Mouse (Mus musculus): ENCODE measurements around the gene Slco1a1. TPM values are rescaled to one million over a fixed set of nuclear protein-coding genes. Genes with fewer than 3 reads are reported as not detected.

Gene Slco1a1
- 0.57 and 0.77 TPM in 2 replicates for polyA plus RNA-seq (2011; ENCODE audit: insufficient read depth, insufficient read length, low replicate concordance, missing spikeins)

DNA sequence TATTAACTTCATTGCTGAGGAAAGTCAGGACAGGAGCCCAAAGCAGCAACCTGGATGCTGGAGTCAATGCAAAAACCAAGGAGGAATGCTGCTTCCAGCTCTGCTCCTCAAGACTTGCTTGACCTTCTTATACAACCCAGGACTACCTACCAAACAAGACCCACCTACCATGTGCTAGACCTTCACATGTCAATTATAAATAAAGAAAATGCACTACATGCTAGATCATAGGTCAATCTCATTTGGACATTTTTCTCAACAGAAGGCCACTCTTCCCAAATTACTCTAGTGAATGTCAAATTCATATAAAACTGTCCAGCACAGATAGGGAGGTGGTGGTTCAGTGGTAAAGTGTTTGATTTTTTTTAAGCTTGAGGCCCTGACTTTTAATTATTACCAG, at the start of gene Slco1a1:
Gene Slco1a1 (minus strand): TSS at position 101 of the 400 bp plus-strand sequence.
- Histone ChIP-seq H3K4me3 (replicated peaks; ENCODE audit: control insufficient read depth, low read depth, low read length) (no peak within 1 kb of the TSS), H3K27ac (ENCODE audit: control insufficient read depth, insufficient read depth, low read depth, low read length, poor library complexity) (no peak within 1 kb of the TSS), H3K4me1 (ENCODE audit: control insufficient read depth, insufficient read depth, low read length) (no peaks in the 10 kb centered on the region)
- TF ChIP-seq POLR2A (IDR thresholded peaks at IDR 0.05; ENCODE audit: borderline replicate concordance, control insufficient read depth, low read depth, low read length): no peak
- TF ChIP-seq CTCF (IDR thresholded peaks at IDR 0.05; ENCODE audit: control insufficient read depth, insufficient read depth, low read length): no peak

DNA sequence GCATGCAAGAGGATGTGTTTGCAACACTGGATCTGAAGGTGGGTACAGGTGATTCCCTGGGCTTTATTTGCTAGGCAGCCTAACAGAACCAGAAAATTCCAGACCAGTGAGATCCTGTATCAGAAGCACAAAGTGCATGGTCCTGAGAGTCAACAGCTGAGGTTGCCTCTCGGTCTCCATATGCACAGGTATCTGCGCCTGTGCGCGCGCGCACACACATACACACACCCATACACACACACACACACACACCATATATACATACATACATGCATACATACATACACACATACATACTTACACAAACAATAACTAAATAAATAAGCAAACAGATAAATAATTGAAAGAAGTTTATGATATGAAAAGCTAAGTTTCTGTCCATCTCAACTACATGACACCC, 40.0 kb upstream of the Slco1a1 start:
- H3K4me1 ChIP-seq (ENCODE audit: control insufficient read depth, insufficient read depth, low read length): no peaks in the 10 kb centered on the region
- WGBS: 91% methylated on average over 6 of the region's 6 CpGs

DNA sequence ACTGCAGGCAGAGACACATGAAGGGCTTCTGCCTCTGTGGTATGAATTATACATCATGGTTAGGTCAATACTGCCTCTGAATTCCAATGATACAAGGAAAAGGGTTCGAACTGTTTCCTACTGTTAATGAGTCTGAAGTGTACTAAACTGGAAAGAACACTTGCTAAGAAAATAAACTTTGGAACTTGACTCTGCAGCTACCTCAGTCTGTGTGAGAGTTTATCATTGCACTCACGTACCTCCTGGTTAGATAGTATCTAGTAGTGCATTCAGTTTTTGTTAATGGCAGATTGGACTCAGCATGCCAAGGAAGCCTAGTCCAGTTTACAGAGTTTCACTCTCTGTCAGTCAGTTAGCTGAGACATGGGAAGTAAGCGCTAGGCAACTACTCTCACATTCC, 37.9 kb upstream of the Slco1a1 start:
- WGBS: 63% methylated on average over 3 of the region's 3 CpGs
- H3K27ac ChIP-seq (ENCODE audit: control insufficient read depth, insufficient read depth, low read depth, low read length, poor library complexity): no peak overlapping the region
- no peaks in the 10 kb centered on the region for H3K4me1 ChIP-seq (ENCODE audit: control insufficient read depth, insufficient read depth, low read length)
- TF ChIP-seq CTCF (IDR thresholded peaks at IDR 0.05; ENCODE audit: control insufficient read depth, insufficient read depth, low read length) (no peak), POLR2A (IDR thresholded peaks at IDR 0.05; ENCODE audit: borderline replicate concordance, control insufficient read depth, low read depth, low read length) (no peak)
- no peak overlapping the region for H3K4me3 ChIP-seq (replicated peaks; ENCODE audit: control insufficient read depth, low read depth, low read length)

More for the DNA sequence above, 40.0 kb upstream of the Slco1a1 start:
- Histone ChIP-seq H3K4me3 (replicated peaks; ENCODE audit: control insufficient read depth, low read depth, low read length) (no peak overlapping the region), H3K27ac (ENCODE audit: control insufficient read depth, insufficient read depth, low read depth, low read length, poor library complexity) (no peak overlapping the region)
- no peak for TF ChIP-seq POLR2A (IDR thresholded peaks at IDR 0.05; ENCODE audit: borderline replicate concordance, control insufficient read depth, low read depth, low read length)
- no peak for TF ChIP-seq CTCF (IDR thresholded peaks at IDR 0.05; ENCODE audit: control insufficient read depth, insufficient read depth, low read length)

DNA sequence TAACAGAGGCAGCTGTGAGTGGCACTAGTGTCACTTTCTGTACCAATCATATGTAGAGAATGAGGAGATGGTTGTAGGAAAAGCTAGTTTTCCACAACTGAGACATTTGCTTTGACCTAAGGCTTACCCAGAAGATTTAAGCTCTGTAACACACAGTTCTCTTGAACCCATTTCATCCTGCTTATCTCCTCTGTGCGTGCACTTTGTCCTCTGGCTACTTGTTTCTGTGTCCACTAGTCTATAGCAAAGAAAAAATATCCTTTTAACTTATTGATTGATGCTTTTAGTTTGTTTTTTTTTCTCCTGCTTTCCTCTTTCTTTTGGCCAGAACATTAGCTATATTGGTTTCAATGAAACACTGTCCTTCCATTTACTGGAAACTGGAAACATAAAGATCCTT, 15.7 kb upstream of the Slco1a1 start:
- WGBS: 57% methylated on average over 1 of the region's 1 CpGs
- Histone ChIP-seq H3K4me1 (ENCODE audit: control insufficient read depth, insufficient read depth, low read length) (no peaks in the 10 kb centered on the region), H3K4me3 (replicated peaks; ENCODE audit: control insufficient read depth, low read depth, low read length) (no peak overlapping the region), H3K27ac (ENCODE audit: control insufficient read depth, insufficient read depth, low read depth, low read length, poor library complexity) (no peak overlapping the region)
- TF ChIP-seq CTCF (IDR thresholded peaks at IDR 0.05; ENCODE audit: control insufficient read depth, insufficient read depth, low read length) (no peak), POLR2A (IDR thresholded peaks at IDR 0.05; ENCODE audit: borderline replicate concordance, control insufficient read depth, low read depth, low read length) (no peak)

DNA sequence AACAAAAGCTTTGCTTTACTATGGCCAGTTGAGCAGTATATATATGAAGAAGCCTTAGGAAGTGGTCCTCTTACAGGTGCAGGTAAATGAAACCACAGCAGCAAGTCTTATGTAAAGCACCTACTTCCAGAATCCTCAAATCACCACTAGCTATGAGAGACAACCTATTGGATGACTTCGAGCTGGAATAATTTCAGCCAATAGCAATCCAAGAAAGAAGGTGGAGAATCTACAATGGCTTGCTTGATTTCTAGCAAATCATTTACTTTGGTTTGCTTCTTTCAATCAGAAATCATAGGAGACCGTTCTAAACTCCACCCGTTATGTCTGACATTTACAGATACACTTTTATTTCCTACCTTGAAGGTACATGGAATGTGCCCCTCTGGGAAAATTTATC, 15.1 kb upstream of the Slco1a1 start:
- Histone ChIP-seq H3K4me1 (ENCODE audit: control insufficient read depth, insufficient read depth, low read length) (no peaks in the 10 kb centered on the region), H3K4me3 (replicated peaks; ENCODE audit: control insufficient read depth, low read depth, low read length) (no peak overlapping the region), H3K27ac (ENCODE audit: control insufficient read depth, insufficient read depth, low read depth, low read length, poor library complexity) (no peak overlapping the region)
- WGBS: 82% methylated on average over 3 of the region's 3 CpGs
- TF ChIP-seq CTCF (IDR thresholded peaks at IDR 0.05; ENCODE audit: control insufficient read depth, insufficient read depth, low read length) (no peak), POLR2A (IDR thresholded peaks at IDR 0.05; ENCODE audit: borderline replicate concordance, control insufficient read depth, low read depth, low read length) (no peak)

DNA sequence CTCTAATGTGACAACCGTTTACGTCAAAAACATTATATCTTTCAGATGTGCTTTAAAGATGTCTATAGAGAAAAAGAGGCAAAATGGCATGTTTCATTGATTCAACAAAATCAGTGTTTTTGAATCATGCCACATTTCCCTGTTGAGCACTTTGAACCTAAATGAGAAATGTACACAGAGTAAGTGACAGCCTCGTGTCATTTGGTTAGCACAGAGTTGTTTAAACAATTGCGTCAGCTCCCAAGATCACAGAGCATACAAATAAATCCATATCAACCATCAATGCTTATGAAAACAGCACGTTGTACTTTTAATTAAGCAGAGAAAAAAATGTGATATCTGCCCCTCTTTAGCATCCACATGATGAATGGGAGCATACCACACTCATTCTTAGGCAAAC, 13.7 kb upstream of the Slco1a1 start:
- TF ChIP-seq POLR2A (IDR thresholded peaks at IDR 0.05; ENCODE audit: borderline replicate concordance, control insufficient read depth, low read depth, low read length) (no peak), CTCF (IDR thresholded peaks at IDR 0.05; ENCODE audit: control insufficient read depth, insufficient read depth, low read length) (no peak)
- WGBS: 72% methylated on average over 5 of the region's 5 CpGs
- Histone ChIP-seq H3K4me1 (ENCODE audit: control insufficient read depth, insufficient read depth, low read length) (no peaks in the 10 kb centered on the region), H3K4me3 (replicated peaks; ENCODE audit: control insufficient read depth, low read depth, low read length) (no peak overlapping the region), H3K27ac (ENCODE audit: control insufficient read depth, insufficient read depth, low read depth, low read length, poor library complexity) (no peak overlapping the region)

DNA sequence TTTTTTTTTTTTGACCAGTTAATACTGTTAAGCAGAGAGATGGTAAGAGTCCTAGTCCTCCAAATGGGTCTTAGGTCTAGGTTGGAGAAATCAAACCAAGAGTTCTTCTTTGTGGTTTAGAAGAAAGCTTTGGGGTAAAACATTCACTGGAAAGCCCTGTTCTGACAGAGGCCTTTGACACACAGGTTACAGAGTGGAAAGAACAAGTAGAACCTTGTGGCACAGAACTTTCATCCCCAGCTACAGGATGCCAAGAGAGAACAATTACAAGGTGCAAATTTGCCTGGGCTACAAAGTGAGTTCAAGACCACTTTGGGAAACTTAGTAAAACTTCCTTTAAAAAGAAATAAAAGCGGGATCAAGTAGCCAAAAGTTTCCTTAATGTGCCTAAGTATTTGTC, 6.3 kb downstream of the Slco1a1 start:
- TF ChIP-seq POLR2A (IDR thresholded peaks at IDR 0.05; ENCODE audit: borderline replicate concordance, control insufficient read depth, low read depth, low read length): no peak
- WGBS: 57% methylated on average over 1 of the region's 1 CpGs

DNA sequence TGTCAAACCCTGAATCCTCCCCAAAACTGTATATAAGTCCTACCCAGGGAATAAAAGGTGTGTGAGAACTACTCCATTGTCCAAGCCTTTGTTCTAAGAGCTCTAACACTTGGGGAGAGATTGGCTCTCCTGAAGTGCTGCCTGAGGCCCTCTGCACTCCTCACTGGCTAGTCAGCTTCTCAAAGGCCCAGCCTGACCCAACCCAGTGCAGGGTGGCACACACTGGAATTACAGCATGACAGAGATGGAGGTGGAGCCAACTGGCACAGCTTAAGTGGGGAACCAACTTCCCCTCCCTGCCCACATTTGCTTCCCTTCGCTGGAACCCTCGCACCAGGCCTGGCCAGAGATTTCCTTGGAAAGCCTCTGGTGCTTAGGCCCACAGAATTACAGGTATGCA, 48.6 kb downstream of the Slco1a1 start:
- Histone ChIP-seq H3K27ac (ENCODE audit: control insufficient read depth, insufficient read depth, low read depth, low read length, poor library complexity) (no peak overlapping the region), H3K4me3 (replicated peaks; ENCODE audit: control insufficient read depth, low read depth, low read length) (no peak overlapping the region), H3K4me1 (ENCODE audit: control insufficient read depth, insufficient read depth, low read length) (no peaks in the 10 kb centered on the region)
- no peak for TF ChIP-seq POLR2A (IDR thresholded peaks at IDR 0.05; ENCODE audit: borderline replicate concordance, control insufficient read depth, low read depth, low read length)
- no peak for TF ChIP-seq CTCF (IDR thresholded peaks at IDR 0.05; ENCODE audit: control insufficient read depth, insufficient read depth, low read length)
- 54% methylated on average over 2 of the region's 2 CpGs for WGBS

More for the DNA sequence above, 6.3 kb downstream of the Slco1a1 start:
- Histone ChIP-seq H3K4me3 (replicated peaks; ENCODE audit: control insufficient read depth, low read depth, low read length) (no peak overlapping the region), H3K27ac (ENCODE audit: control insufficient read depth, insufficient read depth, low read depth, low read length, poor library complexity) (no peak overlapping the region), H3K4me1 (ENCODE audit: control insufficient read depth, insufficient read depth, low read length) (no peaks in the 10 kb centered on the region)

DNA sequence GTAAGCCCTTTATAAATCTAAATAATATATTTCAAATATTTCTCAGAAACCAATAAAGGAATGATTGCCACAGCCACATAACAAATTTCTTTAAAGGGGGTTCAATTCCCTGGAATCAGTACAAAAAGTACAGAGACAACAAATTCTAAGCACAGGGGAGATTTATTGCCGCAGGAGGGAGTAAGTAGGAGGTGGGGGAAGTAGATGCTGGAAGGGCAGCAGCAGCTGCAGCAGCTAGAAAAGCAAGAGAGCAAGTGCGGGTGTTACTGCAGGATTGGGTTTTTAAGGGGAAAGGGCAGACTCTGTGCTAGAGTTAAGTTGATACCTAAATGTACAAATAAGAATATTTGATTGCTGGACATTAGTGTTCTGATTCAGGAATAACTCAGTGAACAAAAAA, 57.0 kb downstream of the Slco1a1 start:
- no peak overlapping the region for H3K27ac ChIP-seq (ENCODE audit: control insufficient read depth, insufficient read depth, low read depth, low read length, poor library complexity)
- H3K4me1 ChIP-seq (ENCODE audit: control insufficient read depth, insufficient read depth, low read length): no peaks in the 10 kb centered on the region
- WGBS: 38% methylated on average over 2 of the region's 2 CpGs
- H3K4me3 ChIP-seq (replicated peaks; ENCODE audit: control insufficient read depth, low read depth, low read length): no peak overlapping the region
- TF ChIP-seq POLR2A (IDR thresholded peaks at IDR 0.05; ENCODE audit: borderline replicate concordance, control insufficient read depth, low read depth, low read length): no peak
- no peak for TF ChIP-seq CTCF (IDR thresholded peaks at IDR 0.05; ENCODE audit: control insufficient read depth, insufficient read depth, low read length)

Measured in bone marrow, adult 2 months (tissue).